Mouse (Mus musculus): ENCODE data around the gene Dclk1. TPM values are rescaled to one million over a fixed set of nuclear protein-coding genes. Genes with fewer than 3 reads are reported as not detected.

Dclk1 gene
- polyA plus RNA-seq, 1 experiment = 70.4 TPM

DNA sequence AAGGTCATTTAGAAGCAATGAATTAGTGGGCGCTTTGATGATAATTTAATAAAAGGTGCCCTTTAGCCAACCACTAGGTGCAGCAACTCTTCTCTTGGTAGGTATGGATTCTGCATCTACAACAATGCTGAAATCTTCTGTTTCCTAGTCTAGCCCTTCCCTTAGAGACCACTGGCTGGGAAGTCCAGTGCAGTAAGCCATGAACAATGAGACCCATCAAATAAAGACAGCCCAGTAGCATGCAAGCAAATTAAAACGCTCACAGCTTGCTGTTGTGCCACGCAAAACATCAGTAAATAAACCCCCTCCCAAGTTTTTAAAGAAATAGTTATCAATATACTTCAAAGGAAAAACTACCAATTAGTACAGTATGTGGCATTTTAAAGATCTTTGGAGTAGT lies 218.9 kb downstream of the Dclk1 start:
- H3K4me3 ChIP-seq = no peak overlapping the region
- no peaks in the 10 kb centered on the region for H3K27me3 ChIP-seq (ENCODE audit: control insufficient read depth, insufficient read depth, insufficient read length)
- peaks cover 8% of the 10 kb centered on the region for H3K36me3 ChIP-seq (ENCODE audit: control insufficient read depth, insufficient read depth)
- H3K4me2 ChIP-seq (ENCODE audit: low read depth) = no peak overlapping the region
- no peaks in the 10 kb centered on the region for H3K79me2 ChIP-seq (ENCODE audit: control insufficient read depth, insufficient read depth)
- TF ChIP-seq CEBPB (IDR thresholded peaks at IDR 0.05; ENCODE audit: insufficient read depth, poor library complexity, severe bottlenecking) (no peak), REST (IDR thresholded peaks at IDR 0.05; ENCODE audit: insufficient read depth, insufficient read length) (no peak), TCF3 (IDR thresholded peaks at IDR 0.05; ENCODE audit: insufficient read length, low read depth) (no peak), MYOG (IDR thresholded peaks at IDR 0.05; ENCODE audit: control insufficient read depth in 1 of 3, insufficient read depth in 1 of 3, insufficient read length in 2 of 3, low read depth in 2 of 3) (no peak), MYOD1 (IDR thresholded peaks at IDR 0.05; ENCODE audit: control insufficient read depth in 1 of 3, insufficient read length in 2 of 3, low read depth in 2 of 3) (no peak), SRF (IDR thresholded peaks at IDR 0.05; ENCODE audit: control insufficient read depth, insufficient read length, low read depth) (no peak), MAX (IDR thresholded peaks at IDR 0.05; ENCODE audit: low read depth) (no peak), TCF12 (IDR thresholded peaks at IDR 0.05; ENCODE audit: insufficient read depth, poor library complexity, severe bottlenecking) (no peak), POLR2AphosphoS2 (IDR thresholded peaks at IDR 0.05; ENCODE audit: insufficient read length, low read depth) (no peak), USF1 (IDR thresholded peaks at IDR 0.05; ENCODE audit: low read depth) (no peak), E2F4 (IDR thresholded peaks at IDR 0.05; ENCODE audit: insufficient read depth) (no peak), POLR2A (IDR thresholded peaks at IDR 0.05; ENCODE audit: insufficient read length, low read depth) (no peak)
- no peak overlapping the region for H3ac ChIP-seq (ENCODE audit: control insufficient read depth, insufficient read length)

- peaks cover 8% of the 10 kb centered on the region for H3K36me3 ChIP-seq (ENCODE audit: control insufficient read depth, insufficient read depth)
Measured at GRCm38 (mm10) chr3:55461685-55462655, 219.8 kb downstream of the Dclk1 start.

DNA sequence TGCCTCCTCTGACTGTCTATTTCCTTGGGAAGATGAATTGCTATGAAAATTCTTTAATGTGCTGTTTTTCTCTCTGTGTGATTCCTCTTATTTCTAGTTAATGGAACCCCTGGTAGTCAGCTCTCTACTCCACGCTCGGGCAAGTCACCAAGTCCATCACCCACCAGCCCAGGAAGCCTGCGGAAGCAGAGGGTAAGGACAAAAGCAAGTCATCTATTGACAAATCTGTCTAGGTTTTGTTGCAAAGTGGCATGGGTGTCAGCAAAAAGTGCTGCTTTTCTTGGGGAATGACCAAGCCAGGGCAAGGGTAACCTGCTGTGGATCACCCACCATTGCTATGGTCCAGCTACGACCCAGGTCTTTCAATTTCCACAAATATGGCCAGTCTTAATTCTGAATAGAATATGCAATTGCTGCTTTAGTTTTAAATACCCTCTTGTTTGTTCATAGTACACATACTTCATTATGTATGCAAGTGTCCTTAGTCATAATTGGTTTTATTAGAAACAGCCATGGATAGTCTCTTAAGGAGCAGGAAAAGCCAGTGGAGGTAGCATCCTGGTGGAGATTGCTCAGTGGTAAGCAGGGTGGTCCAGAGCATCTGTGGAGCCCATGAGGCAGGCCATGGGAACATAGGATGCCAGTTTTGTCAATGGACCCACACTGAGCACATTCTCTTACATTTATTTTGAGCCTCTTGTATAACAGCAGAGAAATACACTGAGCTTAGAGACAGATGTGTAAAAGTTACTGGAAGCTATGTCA lies 220.9 kb downstream of the Dclk1 start:
- Histone ChIP-seq H3ac (ENCODE audit: control insufficient read depth, insufficient read length) (no peak overlapping the region), H3K4me3 (no peak overlapping the region), H3K27me3 (ENCODE audit: control insufficient read depth, insufficient read depth, insufficient read length) (no peaks in the 10 kb centered on the region), H3K4me2 (ENCODE audit: low read depth) (no peak overlapping the region), H3K36me3 (ENCODE audit: control insufficient read depth, insufficient read depth) (peaks cover 12% of the 10 kb centered on the region), H3K79me2 (ENCODE audit: control insufficient read depth, insufficient read depth) (no peaks in the 10 kb centered on the region)
- no peak for TF ChIP-seq MAX (IDR thresholded peaks at IDR 0.05; ENCODE audit: low read depth)
- TF ChIP-seq REST (IDR thresholded peaks at IDR 0.05; ENCODE audit: insufficient read depth, insufficient read length) = no peak
- no peak for TF ChIP-seq E2F4 (IDR thresholded peaks at IDR 0.05; ENCODE audit: insufficient read depth)
- TF ChIP-seq USF1 (IDR thresholded peaks at IDR 0.05; ENCODE audit: low read depth) = no peak
- no peak for TF ChIP-seq TCF3 (IDR thresholded peaks at IDR 0.05; ENCODE audit: insufficient read length, low read depth)
- TF ChIP-seq POLR2A (IDR thresholded peaks at IDR 0.05; ENCODE audit: insufficient read length, low read depth) = no peak
- no peak for TF ChIP-seq TCF12 (IDR thresholded peaks at IDR 0.05; ENCODE audit: insufficient read depth, poor library complexity, severe bottlenecking)
- TF ChIP-seq SRF (IDR thresholded peaks at IDR 0.05; ENCODE audit: control insufficient read depth, insufficient read length, low read depth) = no peak
- no peak for TF ChIP-seq MYOD1 (IDR thresholded peaks at IDR 0.05; ENCODE audit: control insufficient read depth in 1 of 3, insufficient read length in 2 of 3, low read depth in 2 of 3)
- no peak for TF ChIP-seq MYOG (IDR thresholded peaks at IDR 0.05; ENCODE audit: control insufficient read depth in 1 of 3, insufficient read depth in 1 of 3, insufficient read length in 2 of 3, low read depth in 2 of 3)
- TF ChIP-seq CEBPB (IDR thresholded peaks at IDR 0.05; ENCODE audit: insufficient read depth, poor library complexity, severe bottlenecking) = no peak
- no peak for TF ChIP-seq POLR2AphosphoS2 (IDR thresholded peaks at IDR 0.05; ENCODE audit: insufficient read length, low read depth)

More at GRCm38 (mm10) chr3:55461685-55462655, 219.8 kb downstream of the Dclk1 start:
- no peak overlapping the region for H3K4me3 ChIP-seq
- no peaks in the 10 kb centered on the region for H3K27me3 ChIP-seq (ENCODE audit: control insufficient read depth, insufficient read depth, insufficient read length)
- H3K4me2 ChIP-seq (ENCODE audit: low read depth) = peak overlapping the region; percentile 72
- H3ac ChIP-seq (ENCODE audit: control insufficient read depth, insufficient read length) = no peak overlapping the region
- TF ChIP-seq USF1 (IDR thresholded peaks at IDR 0.05; ENCODE audit: low read depth) = no peak
- TF ChIP-seq MAX (IDR thresholded peaks at IDR 0.05; ENCODE audit: low read depth) = no peak
- TF ChIP-seq TCF3 (IDR thresholded peaks at IDR 0.05; ENCODE audit: insufficient read length, low read depth) = no peak
- TF ChIP-seq SRF (IDR thresholded peaks at IDR 0.05; ENCODE audit: control insufficient read depth, insufficient read length, low read depth) = no peak
- no peak for TF ChIP-seq TCF12 (IDR thresholded peaks at IDR 0.05; ENCODE audit: insufficient read depth, poor library complexity, severe bottlenecking)
- no peak for TF ChIP-seq POLR2A (IDR thresholded peaks at IDR 0.05; ENCODE audit: insufficient read length, low read depth)
- no peak for TF ChIP-seq REST (IDR thresholded peaks at IDR 0.05; ENCODE audit: insufficient read depth, insufficient read length)
- no peak for TF ChIP-seq MYOD1 (IDR thresholded peaks at IDR 0.05; ENCODE audit: control insufficient read depth in 1 of 3, insufficient read length in 2 of 3, low read depth in 2 of 3)
- TF ChIP-seq CEBPB (IDR thresholded peaks at IDR 0.05; ENCODE audit: insufficient read depth, poor library complexity, severe bottlenecking) = no peak
- TF ChIP-seq POLR2AphosphoS2 (IDR thresholded peaks at IDR 0.05; ENCODE audit: insufficient read length, low read depth) = no peak
- TF ChIP-seq E2F4 (IDR thresholded peaks at IDR 0.05; ENCODE audit: insufficient read depth) = no peak
- TF ChIP-seq MYOG (IDR thresholded peaks at IDR 0.05; ENCODE audit: control insufficient read depth in 1 of 3, insufficient read depth in 1 of 3, insufficient read length in 2 of 3, low read depth in 2 of 3) = no peak
- H3K79me2 ChIP-seq (ENCODE audit: control insufficient read depth, insufficient read depth) = no peaks in the 10 kb centered on the region

DNA sequence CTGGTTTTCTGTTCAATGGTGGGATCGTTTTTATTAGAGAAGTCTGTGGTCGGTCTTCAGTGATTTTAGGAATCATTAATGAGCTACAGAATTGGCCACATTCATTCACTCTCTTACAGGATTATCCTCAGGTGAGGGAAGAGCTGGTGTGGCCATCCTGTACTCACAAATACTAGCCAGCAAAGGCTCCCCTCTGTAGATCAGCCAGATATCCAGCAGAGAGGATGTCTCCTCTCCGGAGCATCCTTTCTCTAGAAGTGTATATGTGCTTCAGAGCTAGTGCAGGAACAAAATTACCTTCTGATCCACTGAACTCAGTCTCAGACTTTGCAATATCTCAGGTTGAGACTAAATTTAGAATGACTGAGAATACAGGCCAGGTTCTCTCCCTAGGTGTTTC lies 222.1 kb downstream of the Dclk1 start:
- no peaks in the 10 kb centered on the region for H3K27me3 ChIP-seq (ENCODE audit: control insufficient read depth, insufficient read depth, insufficient read length)
- peaks cover 17% of the 10 kb centered on the region for H3K36me3 ChIP-seq (ENCODE audit: control insufficient read depth, insufficient read depth)
- no peak overlapping the region for H3ac ChIP-seq (ENCODE audit: control insufficient read depth, insufficient read length)
- no peak for TF ChIP-seq TCF3 (IDR thresholded peaks at IDR 0.05; ENCODE audit: insufficient read length, low read depth)
- TF ChIP-seq CEBPB (IDR thresholded peaks at IDR 0.05; ENCODE audit: insufficient read depth, poor library complexity, severe bottlenecking) = no peak
- TF ChIP-seq SRF (IDR thresholded peaks at IDR 0.05; ENCODE audit: control insufficient read depth, insufficient read length, low read depth) = no peak
- no peak for TF ChIP-seq MAX (IDR thresholded peaks at IDR 0.05; ENCODE audit: low read depth)
- no peak for TF ChIP-seq TCF12 (IDR thresholded peaks at IDR 0.05; ENCODE audit: insufficient read depth, poor library complexity, severe bottlenecking)
- no peak for TF ChIP-seq REST (IDR thresholded peaks at IDR 0.05; ENCODE audit: insufficient read depth, insufficient read length)
- no peak for TF ChIP-seq POLR2A (IDR thresholded peaks at IDR 0.05; ENCODE audit: insufficient read length, low read depth)
- no peak for TF ChIP-seq USF1 (IDR thresholded peaks at IDR 0.05; ENCODE audit: low read depth)
- no peak for TF ChIP-seq POLR2AphosphoS2 (IDR thresholded peaks at IDR 0.05; ENCODE audit: insufficient read length, low read depth)
- no peak for TF ChIP-seq MYOG (IDR thresholded peaks at IDR 0.05; ENCODE audit: control insufficient read depth in 1 of 3, insufficient read depth in 1 of 3, insufficient read length in 2 of 3, low read depth in 2 of 3)
- TF ChIP-seq E2F4 (IDR thresholded peaks at IDR 0.05; ENCODE audit: insufficient read depth) = no peak
- no peak overlapping the region for H3K4me2 ChIP-seq (ENCODE audit: low read depth)
- no peak overlapping the region for H3K4me3 ChIP-seq
- H3K79me2 ChIP-seq (ENCODE audit: control insufficient read depth, insufficient read depth) = no peaks in the 10 kb centered on the region

All from myocyte (in vitro differentiated cells).